Mouse (Mus musculus) liver, embryonic 15.5 days (tissue): ENCODE measurements around the gene Efna5. TPM values are rescaled to one million over a fixed set of nuclear protein-coding genes. Genes with fewer than 3 reads are reported as not detected.

Source experiments
- ATAC-seq: fragments of 200-750 bp; cut with Nextera tagmentation; 2 replicates; pipeline ENCODE4 v1.8.0; 2017; ENCODE audit warnings: moderate number of reproducible peaks, mild to moderate bottlenecking, moderate library complexity; ENCODE audit not compliant: insufficient read depth
- H3K27ac ChIP-seq: fragments of 300-500 bp; sonication (generic); replicated peaks from 2 replicates; pipeline ENCODE4 v1.5.1; 2015; ENCODE audit warnings: mild to moderate bottlenecking, inconsistent platforms
- H3K27me3 ChIP-seq: fragments of 300-500 bp; sonication (generic); 2 replicates; pipeline ENCODE4 v1.6.1; 2015; ENCODE audit warnings: mild to moderate bottlenecking, inconsistent platforms
- H3K36me3 ChIP-seq: fragments of 300-500 bp; sonication (generic); replicated peaks from 2 replicates; pipeline ENCODE4 v1.6.1; 2015; ENCODE audit warnings: moderate library complexity, mild to moderate bottlenecking, inconsistent platforms
- H3K4me1 ChIP-seq: fragments of 300-500 bp; sonication (generic); replicated peaks from 2 replicates; pipeline ENCODE4 v1.6.1; 2015; ENCODE audit warnings: inconsistent platforms
- H3K4me2 ChIP-seq: fragments of 300-500 bp; sonication (generic); 2 replicates; pipeline ENCODE4 v1.6.1; 2015; ENCODE audit warnings: moderate library complexity, mild to moderate bottlenecking, inconsistent platforms
- H3K4me3 ChIP-seq: fragments of 300-500 bp; sonication (generic); replicated peaks from 2 replicates; pipeline ENCODE4 v1.5.1; 2015; ENCODE audit warnings: mild to moderate bottlenecking, inconsistent platforms
- H3K9ac ChIP-seq: fragments of 300-500 bp; sonication (generic); 2 replicates; pipeline ENCODE4 v1.6.1; 2015; ENCODE audit warnings: moderate library complexity, mild to moderate bottlenecking, inconsistent platforms
- H3K9me3 ChIP-seq: fragments of 300-500 bp; sonication (generic); replicated peaks from 2 replicates; pipeline ENCODE4 v1.6.1; 2016; ENCODE audit warnings: inconsistent platforms
- WGBS: fragments of 180-500 bp; shearing (Covaris S2); methylation state at CpG from one replicate; pipeline ENCODE4 v1.1.7; 2015; ENCODE audit warnings: mixed read lengths; ENCODE audit not compliant: insufficient replicate concordance; 5-methylcytosine and 5-hydroxymethylcytosine counted together
- polyA plus RNA-seq: library from polyadenylated mRNA; unstranded; fragments of >200 nt; fragmentation: Nextera tagmentation; extraction: Ambion mirVana; gene quantifications from 2 replicates; pipeline ENCODE4 v1.2.1, GENCODE M21; 2015

The Efna5 gene
- polyA plus RNA-seq, 1 experiment from 2014 or later: 1.6 TPM

- H3K4me3 ChIP-seq: no peak overlapping the region
- no peak for ATAC-seq
- H3K4me1 ChIP-seq: no peaks in the 10 kb centered on the region
- H3K4me2 ChIP-seq: no peak overlapping the region
- H3K27me3 ChIP-seq: no peaks in the 10 kb centered on the region
- no peaks in the 10 kb centered on the region for H3K36me3 ChIP-seq
- H3K27ac ChIP-seq: no peak overlapping the region
- 47% methylated on average over 4 of the region's 4 CpGs for WGBS
- H3K9ac ChIP-seq: no peak overlapping the region
- no peaks in the 10 kb centered on the region for H3K9me3 ChIP-seq
Measured at GRCm38 (mm10) chr17:62692242-62692641, 188.9 kb downstream of the Efna5 start.

GRCm38 (mm10) chr17:62691201-62691715 lies 189.9 kb downstream of the Efna5 start:
- no peak overlapping the region for H3K27ac ChIP-seq
- no peaks in the 10 kb centered on the region for H3K27me3 ChIP-seq
- no peaks in the 10 kb centered on the region for H3K9me3 ChIP-seq
- H3K9ac ChIP-seq: no peak overlapping the region
- H3K4me3 ChIP-seq: no peak overlapping the region
- H3K36me3 ChIP-seq: no peaks in the 10 kb centered on the region
- no peak overlapping the region for H3K4me2 ChIP-seq
- 55% methylated on average over 4 of the region's 4 CpGs for WGBS
- H3K4me1 ChIP-seq: no peaks in the 10 kb centered on the region
- ATAC-seq: no peak

- H3K4me2 ChIP-seq: no peak overlapping the region
- no peaks in the 10 kb centered on the region for H3K9me3 ChIP-seq
- H3K4me3 ChIP-seq: no peak overlapping the region
- H3K27me3 ChIP-seq: no peaks in the 10 kb centered on the region
- no peaks in the 10 kb centered on the region for H3K4me1 ChIP-seq
- no peaks in the 10 kb centered on the region for H3K36me3 ChIP-seq
- WGBS: 67% methylated on average over 8 of the region's 8 CpGs
- ATAC-seq: no peak
- H3K9ac ChIP-seq: no peak overlapping the region
- no peak overlapping the region for H3K27ac ChIP-seq
Measured at GRCm38 (mm10) chr17:62690256-62690655, 190.9 kb downstream of the Efna5 start.

GRCm38 (mm10) chr17:62689646-62690045 lies 191.5 kb downstream of the Efna5 start:
- H3K27me3 ChIP-seq: no peaks in the 10 kb centered on the region
- no peak overlapping the region for H3K4me3 ChIP-seq
- H3K9ac ChIP-seq: no peak overlapping the region
- H3K9me3 ChIP-seq: no peaks in the 10 kb centered on the region
- no peaks in the 10 kb centered on the region for H3K36me3 ChIP-seq
- no peaks in the 10 kb centered on the region for H3K4me1 ChIP-seq
- no peak for ATAC-seq
- H3K27ac ChIP-seq: no peak overlapping the region
- 60% methylated on average over 4 of the region's 4 CpGs for WGBS
- H3K4me2 ChIP-seq: no peak overlapping the region

GRCm38 (mm10) chr17:62687369-62687768 lies 193.7 kb downstream of the Efna5 start:
- H3K9ac ChIP-seq: no peak overlapping the region
- no peak overlapping the region for H3K4me2 ChIP-seq
- H3K9me3 ChIP-seq: no peaks in the 10 kb centered on the region
- no peak for ATAC-seq
- no peaks in the 10 kb centered on the region for H3K36me3 ChIP-seq
- no peaks in the 10 kb centered on the region for H3K4me1 ChIP-seq
- H3K27ac ChIP-seq: no peak overlapping the region
- 13% methylated on average over 6 of the region's 6 CpGs for WGBS
- H3K4me3 ChIP-seq: no peak overlapping the region
- no peaks in the 10 kb centered on the region for H3K27me3 ChIP-seq

- Histone ChIP-seq H3K27ac (no peak overlapping the region), H3K4me3 (no peak overlapping the region), H3K36me3 (no peaks in the 10 kb centered on the region), H3K9ac (no peak overlapping the region), H3K9me3 (no peaks in the 10 kb centered on the region), H3K4me1 (no peaks in the 10 kb centered on the region), H3K4me2 (no peak overlapping the region), H3K27me3 (no peaks in the 10 kb centered on the region)
- ATAC-seq: no peak
- 45% methylated on average over 6 of the region's 6 CpGs for WGBS
Measured at GRCm38 (mm10) chr17:62685181-62685580, 195.9 kb downstream of the Efna5 start.

- H3K27me3 ChIP-seq: no peaks in the 10 kb centered on the region
- no peaks in the 10 kb centered on the region for H3K36me3 ChIP-seq
- no peak overlapping the region for H3K4me3 ChIP-seq
- H3K9me3 ChIP-seq: no peaks in the 10 kb centered on the region
- no peaks in the 10 kb centered on the region for H3K4me1 ChIP-seq
- H3K9ac ChIP-seq: no peak overlapping the region
- ATAC-seq: no peak
- no peak overlapping the region for H3K27ac ChIP-seq
- H3K4me2 ChIP-seq: no peak overlapping the region
- 76% methylated on average over 5 of the region's 5 CpGs for WGBS
Measured at GRCm38 (mm10) chr17:62683142-62683541, 198.0 kb downstream of the Efna5 start.

- no peaks in the 10 kb centered on the region for H3K27me3 ChIP-seq
- H3K9ac ChIP-seq: no peak overlapping the region
- H3K9me3 ChIP-seq: no peaks in the 10 kb centered on the region
- H3K4me3 ChIP-seq: no peak overlapping the region
- H3K4me2 ChIP-seq: no peak overlapping the region
- no peak overlapping the region for H3K27ac ChIP-seq
- no peak for ATAC-seq
- 40% methylated on average over 1 of the region's 1 CpGs for WGBS
- no peaks in the 10 kb centered on the region for H3K4me1 ChIP-seq
- no peaks in the 10 kb centered on the region for H3K36me3 ChIP-seq
Measured at GRCm38 (mm10) chr17:62681726-62682125, 199.4 kb downstream of the Efna5 start.

- Histone ChIP-seq H3K36me3 (no peaks in the 10 kb centered on the region), H3K9me3 (no peaks in the 10 kb centered on the region), H3K4me2 (no peak overlapping the region), H3K9ac (no peak overlapping the region), H3K4me1 (no peaks in the 10 kb centered on the region), H3K4me3 (no peak overlapping the region), H3K27me3 (no peaks in the 10 kb centered on the region), H3K27ac (no peak overlapping the region)
- no peak for ATAC-seq
- WGBS: 50% methylated on average over 1 of the region's 1 CpGs
Measured at GRCm38 (mm10) chr17:62680737-62681136, 200.4 kb downstream of the Efna5 start.

- H3K4me3 ChIP-seq: no peak overlapping the region
- ATAC-seq: no peak
- H3K36me3 ChIP-seq: no peaks in the 10 kb centered on the region
- no peaks in the 10 kb centered on the region for H3K4me1 ChIP-seq
- no peaks in the 10 kb centered on the region for H3K9me3 ChIP-seq
- H3K27ac ChIP-seq: no peak overlapping the region
- 64% methylated on average over 6 of the region's 6 CpGs for WGBS
- H3K9ac ChIP-seq: no peak overlapping the region
- H3K27me3 ChIP-seq: no peaks in the 10 kb centered on the region
- H3K4me2 ChIP-seq: no peak overlapping the region
Measured at GRCm38 (mm10) chr17:62676832-62677231, 204.3 kb downstream of the Efna5 start.

- Histone ChIP-seq H3K27me3 (no peaks in the 10 kb centered on the region), H3K4me3 (no peak overlapping the region), H3K4me1 (no peaks in the 10 kb centered on the region), H3K36me3 (no peaks in the 10 kb centered on the region), H3K4me2 (no peak overlapping the region), H3K9ac (no peak overlapping the region), H3K27ac (no peak overlapping the region), H3K9me3 (no peaks in the 10 kb centered on the region)
- WGBS: 52% methylated on average over 6 of the region's 6 CpGs
- ATAC-seq: no peak
Measured at GRCm38 (mm10) chr17:62676409-62676808, 204.7 kb downstream of the Efna5 start.

GRCm38 (mm10) chr17:62675811-62676255 lies 205.3 kb downstream of the Efna5 start:
- H3K4me3 ChIP-seq: no peak overlapping the region
- H3K9ac ChIP-seq: no peak overlapping the region
- 63% methylated on average over 5 of the region's 5 CpGs for WGBS
- H3K4me2 ChIP-seq: no peak overlapping the region
- no peaks in the 10 kb centered on the region for H3K4me1 ChIP-seq
- no peaks in the 10 kb centered on the region for H3K36me3 ChIP-seq
- no peak for ATAC-seq
- H3K9me3 ChIP-seq: no peaks in the 10 kb centered on the region
- no peaks in the 10 kb centered on the region for H3K27me3 ChIP-seq
- H3K27ac ChIP-seq: no peak overlapping the region
